Mouse (Mus musculus) embryo, embryonic 10 days (tissue): Measurements from ENCODE around the gene Gm28308.

Source experiments
- DNase-seq: peaks from one replicate; pipeline ENCODE4 v3.0.0-alpha.2; 2015; ENCODE audit warnings: low spot score

Gm28308 gene

DNA sequence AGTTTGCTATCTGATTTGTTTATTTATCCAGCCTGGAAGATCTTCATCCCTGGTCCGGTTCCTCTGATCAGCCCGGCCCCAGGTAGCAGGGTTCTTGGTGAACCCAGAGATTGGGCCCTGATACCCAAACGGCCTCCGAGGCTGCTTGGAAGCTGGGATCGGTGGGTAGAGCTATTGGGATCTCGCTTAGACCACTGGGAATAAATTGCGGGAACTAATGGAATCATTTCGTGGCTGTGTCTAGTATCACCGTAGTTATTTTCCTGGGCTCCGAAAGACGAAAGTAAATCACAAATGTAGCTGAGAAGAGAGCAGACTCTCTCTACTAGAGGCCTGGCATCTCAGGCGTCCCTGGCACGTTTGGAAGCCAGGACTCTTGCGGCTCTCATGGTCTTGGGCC is 7.9 kb downstream of the Gm28308 start:
- DNase-seq = no peak

- peak; percentile 91 for DNase-seq
Measured at GRCm38 (mm10) chr6:52204050-52204752, 8.9 kb downstream of the Gm28308 start, which contains the start of gene Hoxa5. TSS of gene Hoxa5 (minus strand) at chr6:52204587.

DNA sequence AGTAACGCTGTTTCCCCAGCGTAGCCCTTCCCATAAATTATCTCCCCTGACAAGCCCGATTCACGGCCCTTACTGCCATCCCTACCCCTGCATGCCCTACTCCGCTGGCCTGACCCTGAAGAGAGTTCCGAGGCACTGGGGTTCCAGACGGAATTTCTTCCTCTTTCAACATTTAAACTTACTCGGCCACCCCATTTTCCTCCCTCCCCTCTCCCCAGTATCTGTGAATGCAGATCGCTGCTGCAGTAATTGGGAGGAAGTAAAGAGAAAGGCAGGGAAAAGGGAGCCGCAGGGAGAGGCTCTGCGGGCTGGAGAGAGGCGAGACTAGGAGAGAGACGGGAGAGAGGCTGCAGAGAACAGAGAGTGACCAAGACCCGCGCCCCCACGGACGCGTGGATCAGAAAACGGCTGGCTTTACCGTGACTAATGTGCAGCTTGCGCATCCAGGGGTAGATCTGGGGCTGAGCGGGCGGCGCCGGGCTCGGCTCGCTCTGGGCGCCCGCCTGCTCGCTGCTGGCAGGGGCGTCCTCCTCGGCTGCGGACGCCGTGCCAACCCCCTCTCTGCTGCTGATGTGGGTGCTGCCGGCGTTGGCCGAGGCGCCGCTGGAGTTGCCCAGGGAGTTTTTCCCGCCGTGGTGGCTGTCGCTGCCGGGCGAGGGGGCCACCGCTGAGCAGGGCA is 9.6 kb downstream of the Gm28308 start:
- DNase-seq = no peak

- no peak for DNase-seq
Measured at GRCm38 (mm10) chr6:52203121-52203370, 10.1 kb downstream of the Gm28308 start.

DNA sequence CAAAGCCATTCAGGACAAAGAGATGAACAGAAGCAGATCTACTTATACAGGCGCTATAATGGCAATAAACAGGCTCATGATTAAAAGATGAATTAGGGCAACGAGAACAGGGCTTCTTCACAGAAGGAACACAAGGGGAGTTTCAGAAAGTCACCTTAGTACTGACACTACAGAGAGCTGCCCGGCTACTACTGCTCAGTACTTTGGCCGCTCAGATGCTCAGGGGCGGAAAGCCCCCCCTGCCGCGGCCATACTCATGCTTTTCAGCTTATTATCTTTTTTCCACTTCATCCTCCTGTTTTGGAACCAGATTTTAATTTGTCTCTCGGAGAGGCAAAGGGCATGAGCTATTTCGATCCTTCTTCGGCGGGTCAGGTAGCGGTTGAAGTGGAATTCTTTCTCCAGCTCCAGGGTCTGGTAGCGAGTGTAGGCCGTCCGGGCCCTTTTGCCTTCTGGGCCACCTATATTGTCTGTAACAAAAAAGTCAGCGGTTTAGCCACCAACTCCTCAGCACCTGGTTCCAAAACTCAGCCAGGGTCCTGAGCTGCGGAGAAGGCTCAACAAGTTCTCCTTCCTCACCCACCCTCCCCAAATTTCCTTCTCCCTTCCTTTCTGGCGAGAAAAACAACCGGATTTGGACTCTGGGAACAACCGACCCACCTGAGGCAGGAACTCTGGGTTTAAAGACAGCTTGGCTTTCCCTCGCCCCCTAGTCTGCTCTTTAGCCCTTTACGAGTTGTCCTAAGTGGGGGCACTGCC is 10.6 kb downstream of the Gm28308 start:
- DNase-seq = no peak

- no peak for DNase-seq
Measured at GRCm38 (mm10) chr6:52201269-52201668, 11.9 kb downstream of the Gm28308 start.

- no peak for DNase-seq
Measured at GRCm38 (mm10) chr6:52200751-52201250, 12.3 kb downstream of the Gm28308 start.

- no peak for DNase-seq
Measured at GRCm38 (mm10) chr6:52200073-52200750, 12.9 kb downstream of the Gm28308 start.

- peak; percentile 86 for DNase-seq
Measured at GRCm38 (mm10) chr6:52197271-52197670, 15.9 kb downstream of the Gm28308 start.

GRCm38 (mm10) chr6:52196811-52197210 is 16.3 kb downstream of the Gm28308 start:
- no peak for DNase-seq

DNA sequence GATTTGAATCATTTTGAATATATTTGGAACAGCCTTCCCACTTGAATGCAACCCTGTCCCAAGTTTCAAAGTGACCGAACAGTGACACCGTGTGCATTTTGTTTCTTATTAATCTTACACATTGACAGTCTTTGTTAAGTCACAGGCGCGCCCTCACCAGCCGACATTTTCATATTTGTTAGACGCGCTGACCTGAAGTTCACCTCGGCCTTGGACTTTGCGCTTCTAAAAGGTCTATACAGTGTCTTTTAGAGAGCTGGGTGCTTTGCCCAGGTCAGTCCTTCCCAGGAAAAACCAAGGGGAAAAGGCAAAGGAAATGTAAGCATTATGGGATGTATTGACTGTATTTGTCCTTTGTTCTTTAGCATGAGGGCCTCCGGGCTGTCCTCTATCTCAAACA is 18.4 kb downstream of the Gm28308 start:
- peak; percentile 82 for DNase-seq

GRCm38 (mm10) chr6:52191860-52192550 is 21.1 kb downstream of the Gm28308 start:
- peak; percentile 87 for DNase-seq

- DNase-seq = peak; percentile 77
Measured at GRCm38 (mm10) chr6:52190906-52191810, 22.0 kb downstream of the Gm28308 start, which contains the start of gene Hoxa4. TSS of gene Hoxa4 (minus strand) at chr6:52191753.

GRCm38 (mm10) chr6:52190410-52190809 is 22.7 kb downstream of the Gm28308 start:
- DNase-seq = no peak

GRCm38 (mm10) chr6:52189909-52190308 is 23.2 kb downstream of the Gm28308 start:
- peak; percentile 37 for DNase-seq

DNA sequence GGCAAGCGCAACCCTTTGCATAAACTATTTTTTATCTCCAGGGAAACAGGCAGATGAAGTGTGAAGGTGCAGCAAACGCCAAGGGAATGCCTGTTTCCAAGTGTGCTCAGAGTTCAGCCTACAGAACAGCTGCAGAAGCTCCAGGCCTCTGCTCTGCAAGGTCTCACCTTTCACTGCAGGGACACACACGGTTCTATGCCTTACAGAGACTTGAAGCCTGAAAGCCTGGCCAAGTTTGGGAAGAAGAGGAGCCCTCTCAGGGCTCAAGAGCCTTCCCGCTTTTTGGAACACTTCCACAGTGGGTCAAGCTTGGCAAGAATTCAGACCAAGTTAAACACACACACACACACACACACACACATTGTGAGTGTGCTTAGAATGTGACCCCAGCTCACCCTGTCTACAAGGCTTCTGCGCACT is 24.0 kb downstream of the Gm28308 start:
- peak; percentile 48 for DNase-seq

GRCm38 (mm10) chr6:52186500-52186899 is 26.6 kb downstream of the Gm28308 start:
- no peak for DNase-seq

- no peak for DNase-seq
Measured at GRCm38 (mm10) chr6:52185834-52186233, 27.3 kb downstream of the Gm28308 start.

DNA sequence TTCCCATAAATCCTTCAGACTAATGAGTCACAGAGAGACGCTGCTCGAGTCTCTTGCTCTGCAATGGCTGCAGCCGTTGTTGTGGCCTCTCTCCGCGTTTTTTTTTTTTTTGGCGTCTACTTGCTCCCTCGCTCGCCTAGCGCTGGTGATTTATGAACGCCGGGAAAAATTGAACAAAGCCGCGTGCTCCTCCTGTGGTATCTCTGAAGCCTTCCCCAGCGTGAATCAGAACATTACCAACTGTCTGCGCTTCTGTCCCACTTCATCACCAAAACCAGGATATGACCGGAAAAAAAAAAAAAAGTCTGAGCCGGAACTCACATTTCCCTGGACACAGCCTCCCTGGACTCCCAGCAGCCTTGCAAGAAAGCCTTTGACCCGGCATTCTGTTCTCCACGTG is 27.9 kb downstream of the Gm28308 start:
- peak; percentile 60 for DNase-seq

GRCm38 (mm10) chr6:52184668-52185067 is 28.5 kb downstream of the Gm28308 start:
- no peak for DNase-seq
